Mouse (Mus musculus): ENCODE measurements around the gene Rnf11. TPM values are rescaled to one million over a fixed set of nuclear protein-coding genes. Genes with fewer than 3 reads are reported as not detected.

Gene Rnf11
- polyA plus RNA-seq, 1 experiment from 2014 or later, result 75.1 TPM

GRCm38 (mm10) chr4:109430854-109431253, 53.7 kb downstream of the Rnf11 start:
- Histone ChIP-seq H3K9ac (ENCODE audit: low read depth, low read length) (no peak overlapping the region), H3K4me3 (ENCODE audit: low read depth, low read length) (no peak overlapping the region), H3K4me2 (ENCODE audit: low read depth, low read length) (no peak overlapping the region), H3K27me3 (replicated peaks; ENCODE audit: control insufficient read depth, insufficient read depth, low read length) (no peaks in the 10 kb centered on the region), H3K36me3 (ENCODE audit: control insufficient read depth, insufficient read depth, low read length) (no peaks in the 10 kb centered on the region), H3K9me3 (ENCODE audit: control insufficient read depth, low read length) (no peaks in the 10 kb centered on the region), H3K27ac (replicated peaks; ENCODE audit: low read depth, low read length) (no peak overlapping the region), H3K4me1 (ENCODE audit: control insufficient read depth, insufficient read depth, low read length) (no peaks in the 10 kb centered on the region)
- peak; percentile 65 for DNase-seq (ENCODE audit: low spot score)
- 36% methylated on average over 13 of the region's 13 CpGs for WGBS
- peak; percentile 47; the same call in 1 of the 2 replicates for ATAC-seq (ENCODE audit: low read depth)

DNA sequence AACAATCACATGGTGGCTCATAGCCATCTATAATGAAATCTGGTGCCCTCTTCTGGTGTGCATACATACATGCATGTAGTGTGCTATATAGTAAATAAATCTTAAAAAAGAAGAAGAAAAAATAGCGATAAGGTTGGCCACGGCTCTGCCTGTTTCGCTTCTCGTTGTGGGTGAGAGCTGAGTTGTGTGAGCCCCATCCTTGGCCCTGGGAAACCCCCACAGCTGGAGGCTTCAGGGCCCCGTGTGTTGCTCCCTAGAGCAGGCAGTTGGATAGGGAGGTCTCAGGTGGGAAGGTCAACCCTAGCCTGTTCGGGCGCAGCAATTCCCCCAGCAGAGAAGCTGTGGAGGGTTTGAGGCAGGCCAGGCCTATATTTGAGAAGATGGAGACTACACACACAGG, 54.3 kb downstream of the Rnf11 start:
- WGBS, result 85% methylated on average over 7 of the region's 7 CpGs
- Histone ChIP-seq H3K4me1 (ENCODE audit: control insufficient read depth, insufficient read depth, low read length) (no peaks in the 10 kb centered on the region), H3K4me3 (ENCODE audit: low read depth, low read length) (no peak overlapping the region), H3K27ac (replicated peaks; ENCODE audit: low read depth, low read length) (no peak overlapping the region), H3K4me2 (ENCODE audit: low read depth, low read length) (no peak overlapping the region), H3K36me3 (ENCODE audit: control insufficient read depth, insufficient read depth, low read length) (no peaks in the 10 kb centered on the region), H3K9me3 (ENCODE audit: control insufficient read depth, low read length) (no peaks in the 10 kb centered on the region), H3K27me3 (replicated peaks; ENCODE audit: control insufficient read depth, insufficient read depth, low read length) (no peaks in the 10 kb centered on the region), H3K9ac (ENCODE audit: low read depth, low read length) (no peak overlapping the region)
- DNase-seq (ENCODE audit: low spot score) (no peak), ATAC-seq (ENCODE audit: low read depth) (no peak)

DNA sequence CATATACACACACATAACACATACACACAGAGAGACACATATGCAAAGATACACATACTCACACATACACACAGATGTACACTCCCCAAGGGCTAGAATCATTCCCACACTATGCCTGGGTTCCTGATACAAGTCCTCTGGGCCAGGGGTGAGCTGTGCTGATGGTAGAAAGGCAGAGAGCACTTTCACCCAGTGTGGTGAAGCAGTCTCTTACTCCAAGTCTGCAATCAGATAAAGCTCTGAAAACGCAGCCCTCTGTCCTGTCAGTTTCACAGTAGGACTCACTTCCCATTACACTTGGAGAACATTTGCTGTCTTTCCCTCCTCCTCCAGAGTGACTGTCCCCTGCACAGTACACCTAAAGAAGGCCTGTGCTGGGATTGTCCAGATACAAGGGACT, 57.5 kb downstream of the Rnf11 start:
- WGBS, result 60% methylated on average over 1 of the region's 1 CpGs
- Histone ChIP-seq H3K4me3 (ENCODE audit: low read depth, low read length) (no peak overlapping the region), H3K9ac (ENCODE audit: low read depth, low read length) (no peak overlapping the region), H3K36me3 (ENCODE audit: control insufficient read depth, insufficient read depth, low read length) (no peaks in the 10 kb centered on the region), H3K27me3 (replicated peaks; ENCODE audit: control insufficient read depth, insufficient read depth, low read length) (no peaks in the 10 kb centered on the region), H3K4me2 (ENCODE audit: low read depth, low read length) (no peak overlapping the region), H3K4me1 (ENCODE audit: control insufficient read depth, insufficient read depth, low read length) (no peaks in the 10 kb centered on the region), H3K9me3 (ENCODE audit: control insufficient read depth, low read length) (no peaks in the 10 kb centered on the region), H3K27ac (replicated peaks; ENCODE audit: low read depth, low read length) (no peak overlapping the region)
- ATAC-seq (ENCODE audit: low read depth), result no peak
- no peak for DNase-seq (ENCODE audit: low spot score)

DNA sequence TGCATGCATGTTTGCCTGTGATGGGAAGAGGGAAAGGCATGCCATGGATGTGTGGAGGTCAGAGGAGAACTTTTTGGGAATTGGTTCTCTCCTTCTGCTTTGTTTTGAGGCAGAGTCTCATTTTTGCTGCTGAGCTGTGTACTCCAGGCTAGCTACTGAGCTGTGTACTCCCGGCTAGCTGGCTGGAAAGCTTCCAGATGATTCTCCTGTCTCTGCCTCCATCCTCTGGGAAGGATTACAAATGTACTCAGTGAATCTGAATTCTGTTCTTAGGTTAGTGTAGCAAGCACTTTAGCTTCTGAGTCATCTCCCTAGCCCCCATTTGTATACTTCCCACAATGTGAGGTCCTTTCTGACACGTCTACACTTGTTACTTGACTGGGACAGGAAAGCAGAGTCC, 61.1 kb downstream of the Rnf11 start:
- ATAC-seq (ENCODE audit: low read depth), result no peak
- WGBS, result 64% methylated on average over 2 of the region's 2 CpGs
- Histone ChIP-seq H3K9ac (ENCODE audit: low read depth, low read length) (no peak overlapping the region), H3K4me2 (ENCODE audit: low read depth, low read length) (no peak overlapping the region), H3K27ac (replicated peaks; ENCODE audit: low read depth, low read length) (no peak overlapping the region), H3K9me3 (ENCODE audit: control insufficient read depth, low read length) (no peaks in the 10 kb centered on the region), H3K4me1 (ENCODE audit: control insufficient read depth, insufficient read depth, low read length) (no peaks in the 10 kb centered on the region), H3K36me3 (ENCODE audit: control insufficient read depth, insufficient read depth, low read length) (no peaks in the 10 kb centered on the region), H3K4me3 (ENCODE audit: low read depth, low read length) (no peak overlapping the region), H3K27me3 (replicated peaks; ENCODE audit: control insufficient read depth, insufficient read depth, low read length) (no peaks in the 10 kb centered on the region)
- no peak for DNase-seq (ENCODE audit: low spot score)

DNA sequence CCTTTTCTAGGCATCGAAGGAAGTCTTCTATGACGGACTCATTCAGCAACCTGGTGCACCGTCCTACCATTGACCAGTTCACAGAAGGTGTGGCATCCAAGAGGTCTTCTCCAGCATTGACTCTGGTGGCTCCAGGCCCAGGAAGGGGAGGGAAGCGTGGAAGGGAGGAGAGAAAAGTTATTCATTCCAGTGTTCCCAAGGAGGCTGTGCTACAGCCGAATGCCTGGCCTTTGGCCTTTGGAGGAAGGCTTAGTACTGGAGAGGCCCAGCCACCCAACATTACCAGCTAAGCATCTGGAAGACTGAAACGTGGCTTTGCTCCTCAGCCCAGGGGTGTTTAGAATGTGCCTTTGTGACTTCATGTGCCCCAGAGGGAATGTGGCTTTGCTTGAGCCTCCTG, 62.1 kb downstream of the Rnf11 start:
- DNase-seq (ENCODE audit: low spot score) (no peak), ATAC-seq (ENCODE audit: low read depth) (no peak)
- Histone ChIP-seq H3K4me2 (ENCODE audit: low read depth, low read length) (no peak overlapping the region), H3K27ac (replicated peaks; ENCODE audit: low read depth, low read length) (no peak overlapping the region), H3K4me3 (ENCODE audit: low read depth, low read length) (no peak overlapping the region), H3K9me3 (ENCODE audit: control insufficient read depth, low read length) (no peaks in the 10 kb centered on the region), H3K9ac (ENCODE audit: low read depth, low read length) (no peak overlapping the region), H3K27me3 (replicated peaks; ENCODE audit: control insufficient read depth, insufficient read depth, low read length) (no peaks in the 10 kb centered on the region), H3K4me1 (ENCODE audit: control insufficient read depth, insufficient read depth, low read length) (no peaks in the 10 kb centered on the region), H3K36me3 (ENCODE audit: control insufficient read depth, insufficient read depth, low read length) (no peaks in the 10 kb centered on the region)
- 78% methylated on average over 6 of the region's 6 CpGs for WGBS

GRCm38 (mm10) chr4:109421608-109422007, 62.9 kb downstream of the Rnf11 start:
- no peaks in the 10 kb centered on the region for H3K9me3 ChIP-seq (ENCODE audit: control insufficient read depth, low read length)
- H3K4me3 ChIP-seq (ENCODE audit: low read depth, low read length), result no peak overlapping the region
- no peaks in the 10 kb centered on the region for H3K27me3 ChIP-seq (replicated peaks; ENCODE audit: control insufficient read depth, insufficient read depth, low read length)
- ATAC-seq (ENCODE audit: low read depth), result no peak
- H3K4me1 ChIP-seq (ENCODE audit: control insufficient read depth, insufficient read depth, low read length), result no peaks in the 10 kb centered on the region
- H3K9ac ChIP-seq (ENCODE audit: low read depth, low read length), result no peak overlapping the region
- WGBS, result 84% methylated on average over 7 of the region's 7 CpGs
- H3K36me3 ChIP-seq (ENCODE audit: control insufficient read depth, insufficient read depth, low read length), result no peaks in the 10 kb centered on the region
- no peak overlapping the region for H3K4me2 ChIP-seq (ENCODE audit: low read depth, low read length)
- H3K27ac ChIP-seq (replicated peaks; ENCODE audit: low read depth, low read length), result no peak overlapping the region
- no peak for DNase-seq (ENCODE audit: low spot score)

DNA sequence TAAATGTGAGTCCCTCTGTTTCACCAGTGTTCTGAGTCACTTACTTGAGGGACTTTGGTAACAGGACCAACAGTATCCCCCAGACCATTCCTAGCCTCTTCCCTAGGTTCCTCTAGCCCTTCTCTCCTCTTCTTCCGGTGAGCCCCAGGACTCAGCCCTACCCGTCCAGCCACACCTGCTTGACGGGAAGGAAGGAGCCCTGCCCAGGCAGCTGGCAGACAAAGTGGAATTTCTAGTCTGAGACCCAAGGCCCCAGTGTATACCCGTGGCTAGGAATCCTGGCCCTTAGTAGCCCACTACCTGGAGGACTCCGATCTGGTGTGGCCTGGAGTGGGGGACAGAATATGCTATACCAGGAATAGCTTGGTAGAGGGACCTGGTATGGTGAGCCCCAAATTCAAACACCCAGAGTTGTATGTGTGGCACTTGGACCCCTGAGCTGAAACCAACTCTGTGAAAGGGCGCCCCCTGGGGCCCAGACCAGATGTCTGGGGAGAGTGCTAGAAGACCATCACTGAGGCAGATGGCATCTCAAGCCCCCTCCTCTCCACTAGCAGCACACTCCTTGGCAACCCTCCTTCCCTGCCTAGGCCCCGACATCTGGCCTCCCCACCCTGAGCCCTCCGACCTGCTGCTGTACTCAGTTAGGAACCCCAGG, 64.3 kb downstream of the Rnf11 start:
- 75% methylated on average over 7 of the region's 8 CpGs for WGBS
- no peak for DNase-seq (ENCODE audit: low spot score)
- no peaks in the 10 kb centered on the region for H3K36me3 ChIP-seq (ENCODE audit: control insufficient read depth, insufficient read depth, low read length)
- no peak overlapping the region for H3K9ac ChIP-seq (ENCODE audit: low read depth, low read length)
- no peak overlapping the region for H3K27ac ChIP-seq (replicated peaks; ENCODE audit: low read depth, low read length)
- H3K4me3 ChIP-seq (ENCODE audit: low read depth, low read length), result no peak overlapping the region
- no peak overlapping the region for H3K4me2 ChIP-seq (ENCODE audit: low read depth, low read length)
- H3K9me3 ChIP-seq (ENCODE audit: control insufficient read depth, low read length), result no peaks in the 10 kb centered on the region
- no peaks in the 10 kb centered on the region for H3K27me3 ChIP-seq (replicated peaks; ENCODE audit: control insufficient read depth, insufficient read depth, low read length)
- no peaks in the 10 kb centered on the region for H3K4me1 ChIP-seq (ENCODE audit: control insufficient read depth, insufficient read depth, low read length)
- no peak for ATAC-seq (ENCODE audit: low read depth)

- Histone ChIP-seq H3K27me3 (replicated peaks; ENCODE audit: control insufficient read depth, insufficient read depth, low read length) (no peaks in the 10 kb centered on the region), H3K36me3 (ENCODE audit: control insufficient read depth, insufficient read depth, low read length) (no peaks in the 10 kb centered on the region), H3K4me2 (ENCODE audit: low read depth, low read length) (no peak overlapping the region), H3K4me1 (ENCODE audit: control insufficient read depth, insufficient read depth, low read length) (no peaks in the 10 kb centered on the region), H3K27ac (replicated peaks; ENCODE audit: low read depth, low read length) (no peak overlapping the region), H3K4me3 (ENCODE audit: low read depth, low read length) (no peak overlapping the region), H3K9me3 (ENCODE audit: control insufficient read depth, low read length) (no peaks in the 10 kb centered on the region), H3K9ac (ENCODE audit: low read depth, low read length) (no peak overlapping the region)
- DNase-seq (ENCODE audit: low spot score) (no peak), ATAC-seq (ENCODE audit: low read depth) (no peak)
- WGBS, result 86% methylated on average over 4 of the region's 4 CpGs
Measured at GRCm38 (mm10) chr4:109419563-109419962, 65.0 kb downstream of the Rnf11 start.

DNA sequence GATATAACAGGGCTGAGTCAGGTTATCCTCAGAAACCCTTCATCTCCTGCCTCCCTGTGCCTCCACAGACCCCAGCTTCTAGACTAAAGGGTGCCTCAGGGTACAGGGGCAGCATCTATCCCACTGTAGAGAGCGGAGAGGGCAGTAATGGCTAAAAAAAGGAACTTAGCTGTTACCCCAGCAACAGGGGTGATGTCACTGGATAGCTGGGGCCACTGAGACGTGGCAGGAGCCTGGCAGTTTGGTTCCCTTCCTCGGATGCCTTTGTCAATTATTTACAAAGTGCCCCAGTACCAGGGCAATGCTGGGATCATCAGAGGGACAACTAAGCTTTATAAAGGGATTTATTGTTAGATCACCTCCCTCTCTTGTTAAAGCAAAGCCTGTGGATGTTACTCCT, 65.5 kb downstream of the Rnf11 start:
- no peaks in the 10 kb centered on the region for H3K9me3 ChIP-seq (ENCODE audit: control insufficient read depth, low read length)
- H3K4me1 ChIP-seq (ENCODE audit: control insufficient read depth, insufficient read depth, low read length), result no peaks in the 10 kb centered on the region
- no peak overlapping the region for H3K4me3 ChIP-seq (ENCODE audit: low read depth, low read length)
- no peaks in the 10 kb centered on the region for H3K27me3 ChIP-seq (replicated peaks; ENCODE audit: control insufficient read depth, insufficient read depth, low read length)
- 41% methylated on average over 3 of the region's 3 CpGs for WGBS
- no peak overlapping the region for H3K4me2 ChIP-seq (ENCODE audit: low read depth, low read length)
- no peak for ATAC-seq (ENCODE audit: low read depth)
- no peak overlapping the region for H3K27ac ChIP-seq (replicated peaks; ENCODE audit: low read depth, low read length)
- DNase-seq (ENCODE audit: low spot score), result no peak
- no peaks in the 10 kb centered on the region for H3K36me3 ChIP-seq (ENCODE audit: control insufficient read depth, insufficient read depth, low read length)
- H3K9ac ChIP-seq (ENCODE audit: low read depth, low read length), result no peak overlapping the region
